Mouse (Mus musculus) limb, embryonic 15.5 days (tissue): ENCODE results near the gene Peak1. TPM values are rescaled to one million over a fixed set of nuclear protein-coding genes. Genes with fewer than 3 reads are reported as not detected.

Experiments used
- ATAC-seq: fragments of 200-750 bp; cut with Nextera tagmentation; 2 replicates; pipeline ENCODE4 v1.8.0; 2017; ENCODE audit warnings: low read depth, moderate TSS enrichment; ENCODE audit not compliant: insufficient number of reproducible peaks, low FRiP score, low TSS enrichment
- H3K27ac ChIP-seq: fragments of 300-500 bp; sonication (generic); 2 replicates; pipeline ENCODE4 v1.5.1; 2015; ENCODE audit warnings: moderate library complexity, mild to moderate bottlenecking, inconsistent platforms
- H3K27me3 ChIP-seq: fragments of 300-500 bp; sonication (generic); 2 replicates; pipeline ENCODE4 v1.6.1; 2015; ENCODE audit warnings: inconsistent platforms
- H3K36me3 ChIP-seq: fragments of 300-500 bp; sonication (generic); 2 replicates; pipeline ENCODE4 v1.6.1; 2015; ENCODE audit warnings: inconsistent platforms
- H3K4me1 ChIP-seq: fragments of 300-500 bp; sonication (generic); 2 replicates; pipeline ENCODE4 v1.6.1; 2015; ENCODE audit warnings: inconsistent platforms
- H3K4me2 ChIP-seq: fragments of 300-500 bp; sonication (generic); 2 replicates; pipeline ENCODE4 v1.6.1; 2015; ENCODE audit warnings: mild to moderate bottlenecking, inconsistent platforms
- H3K4me3 ChIP-seq: fragments of 300-500 bp; sonication (generic); 2 replicates; pipeline ENCODE4 v1.5.1; 2015; ENCODE audit warnings: mild to moderate bottlenecking, inconsistent platforms
- H3K9ac ChIP-seq: fragments of 300-500 bp; sonication (generic); 2 replicates; pipeline ENCODE4 v1.6.1; 2015; ENCODE audit warnings: inconsistent platforms
- H3K9me3 ChIP-seq: fragments of 300-500 bp; sonication (generic); 2 replicates; pipeline ENCODE4 v1.6.1; 2016; ENCODE audit warnings: inconsistent platforms
- whole genome bisulfite sequencing: fragments of 180-500 bp; shearing (Covaris S2); methylation state at CpG from one replicate; pipeline ENCODE4 v1.1.7; 2015; 5-methylcytosine and 5-hydroxymethylcytosine counted together
- polyA plus RNA-seq: library from polyadenylated mRNA; unstranded; fragments of >200 nt; fragmentation: Nextera tagmentation; extraction: Ambion mirVana; gene quantifications from 2 replicates; pipeline ENCODE4 v1.2.1, GENCODE M21; 2015

Gene Peak1
- polyA plus RNA-seq, 1 experiment from 2014 or later = 11.8 TPM

DNA sequence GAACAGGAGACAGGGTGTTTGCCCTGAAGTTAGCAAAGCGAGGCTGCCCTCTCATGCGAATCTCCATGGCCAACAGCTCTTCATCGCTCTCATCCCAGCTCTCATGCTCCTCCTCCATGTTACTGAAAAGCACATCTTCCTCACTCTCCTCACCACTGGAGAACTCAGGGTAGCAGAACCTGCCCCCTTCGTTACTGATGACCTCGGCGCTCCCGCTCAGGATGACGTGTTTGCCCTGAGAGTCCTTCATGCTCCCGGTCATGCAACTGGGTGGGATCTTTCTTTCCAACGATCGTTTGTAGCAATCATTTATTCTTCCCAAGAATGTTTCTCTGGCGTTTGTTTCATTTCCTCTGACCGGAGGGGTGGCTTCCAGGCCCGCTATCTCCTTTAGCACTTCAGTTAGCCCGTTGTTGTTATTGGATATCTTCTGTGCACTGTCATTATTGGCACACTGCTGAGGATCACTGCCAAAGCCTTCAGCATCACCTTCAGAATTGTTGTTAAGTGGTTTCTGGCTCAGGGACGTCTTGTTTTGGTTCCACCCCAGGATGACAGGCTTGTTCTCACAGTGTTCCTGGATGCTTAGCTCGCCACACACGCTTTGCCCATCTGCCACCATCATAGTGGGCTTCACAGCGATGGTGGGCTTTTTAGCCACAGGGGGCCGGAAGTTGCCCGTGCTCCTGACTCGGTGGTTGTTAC is 157.9 kb downstream of the Peak1 start:
- peaks cover 11% of the 10 kb centered on the region; the same call in 1 of the 2 replicates for H3K36me3 ChIP-seq
- no peak overlapping the region for H3K9ac ChIP-seq
- no peak overlapping the region for H3K27ac ChIP-seq
- no peak for ATAC-seq
- no peak overlapping the region for H3K4me3 ChIP-seq
- H3K9me3 ChIP-seq = peaks cover 6% of the 10 kb centered on the region
- H3K4me1 ChIP-seq = no peaks in the 10 kb centered on the region
- no peak overlapping the region for H3K4me2 ChIP-seq
- no peaks in the 10 kb centered on the region for H3K27me3 ChIP-seq
- 84% methylated on average over 22 of the region's 22 CpGs for WGBS

DNA sequence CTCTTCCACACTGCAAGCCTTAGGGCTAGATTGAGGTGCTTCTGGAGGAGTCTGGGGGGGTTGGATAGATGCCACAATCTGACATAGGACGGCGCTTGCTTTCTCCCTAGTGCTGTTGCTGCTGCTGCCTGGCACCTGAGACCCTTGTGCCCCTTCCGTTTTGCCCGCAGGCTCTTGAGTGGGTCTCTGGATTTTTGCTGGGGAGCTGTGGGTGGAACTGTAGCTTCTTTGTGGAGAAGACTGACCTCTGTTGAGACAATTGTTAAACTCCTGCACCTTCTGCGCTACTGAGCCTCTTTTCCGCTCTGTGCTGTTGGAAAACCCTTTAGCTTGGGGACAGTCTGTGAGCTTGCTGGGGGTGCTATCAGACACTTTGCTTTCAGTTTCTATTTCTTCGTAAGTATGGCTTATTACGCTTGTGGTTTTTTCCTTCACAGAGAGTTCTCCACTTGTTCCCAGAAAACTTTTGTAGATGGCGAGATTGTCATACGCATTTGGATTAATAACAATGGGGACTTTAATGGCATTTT is 159.5 kb downstream of the Peak1 start:
- peaks cover 11% of the 10 kb centered on the region; the same call in 1 of the 2 replicates for H3K36me3 ChIP-seq
- H3K4me1 ChIP-seq = no peaks in the 10 kb centered on the region
- no peak overlapping the region for H3K27ac ChIP-seq
- peaks cover 6% of the 10 kb centered on the region for H3K9me3 ChIP-seq
- no peak overlapping the region for H3K4me2 ChIP-seq
- no peaks in the 10 kb centered on the region for H3K27me3 ChIP-seq
- H3K4me3 ChIP-seq = no peak overlapping the region
- ATAC-seq = no peak
- WGBS = 94% methylated on average over 10 of the region's 10 CpGs
- H3K9ac ChIP-seq = no peak overlapping the region

DNA sequence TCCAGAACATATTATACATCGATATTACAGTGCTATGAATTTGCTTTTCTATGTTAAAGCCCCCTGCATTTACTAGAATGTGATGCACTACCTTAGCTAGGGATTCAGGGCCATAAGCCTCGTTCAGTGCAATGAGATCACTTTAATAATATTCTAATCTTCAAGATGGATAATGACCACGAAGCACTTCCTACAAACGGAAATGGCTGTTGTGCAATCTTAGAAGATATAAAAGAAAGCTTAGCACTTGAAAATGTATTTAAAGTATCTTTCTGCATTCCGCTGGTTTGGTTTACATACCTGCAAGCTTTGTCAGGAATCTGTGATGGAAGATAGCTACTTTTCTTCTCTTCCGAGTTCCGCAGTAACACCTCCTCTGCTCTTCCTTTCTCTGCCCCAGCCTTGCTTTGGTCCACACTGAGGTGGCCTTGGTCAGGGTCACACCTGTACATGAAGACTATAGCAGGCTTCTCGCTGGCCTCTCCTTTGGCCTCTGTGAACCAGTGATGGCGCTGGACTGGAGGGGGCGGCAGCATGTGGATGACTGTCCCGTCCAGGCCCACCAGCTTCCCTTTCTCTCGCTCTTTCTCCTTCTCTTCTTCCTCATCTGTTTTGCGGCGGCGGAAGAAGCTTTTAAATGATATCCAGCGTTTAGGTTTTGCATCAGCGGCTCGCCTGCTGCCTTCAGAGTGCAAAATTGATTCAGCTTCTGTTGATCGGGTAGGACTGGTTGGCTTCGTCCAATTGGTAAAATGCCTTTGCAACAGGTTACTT is 160.5 kb downstream of the Peak1 start:
- 91% methylated on average over 20 of the region's 20 CpGs for WGBS
- Histone ChIP-seq H3K9ac (no peak overlapping the region), H3K4me1 (no peaks in the 10 kb centered on the region)

GRCm38 (mm10) chr9:56255676-56256432 is 162.0 kb downstream of the Peak1 start:
- no peak overlapping the region for H3K4me3 ChIP-seq
- no peaks in the 10 kb centered on the region for H3K4me1 ChIP-seq
- peaks cover 6% of the 10 kb centered on the region for H3K9me3 ChIP-seq
- no peak overlapping the region for H3K27ac ChIP-seq
- no peaks in the 10 kb centered on the region for H3K27me3 ChIP-seq
- no peak for ATAC-seq
- no peak overlapping the region for H3K9ac ChIP-seq
- 74% methylated on average over 6 of the region's 6 CpGs for WGBS
- H3K4me2 ChIP-seq = no peak overlapping the region
- peaks cover 11% of the 10 kb centered on the region; the same call in 1 of the 2 replicates for H3K36me3 ChIP-seq

More for the DNA sequence above, 160.5 kb downstream of the Peak1 start:
- H3K9me3 ChIP-seq = peaks cover 6% of the 10 kb centered on the region
- ATAC-seq = no peak
- no peak overlapping the region for H3K27ac ChIP-seq
- H3K36me3 ChIP-seq = peaks cover 11% of the 10 kb centered on the region; the same call in 1 of the 2 replicates
- H3K27me3 ChIP-seq = no peaks in the 10 kb centered on the region
- no peak overlapping the region for H3K4me3 ChIP-seq
- no peak overlapping the region for H3K4me2 ChIP-seq

DNA sequence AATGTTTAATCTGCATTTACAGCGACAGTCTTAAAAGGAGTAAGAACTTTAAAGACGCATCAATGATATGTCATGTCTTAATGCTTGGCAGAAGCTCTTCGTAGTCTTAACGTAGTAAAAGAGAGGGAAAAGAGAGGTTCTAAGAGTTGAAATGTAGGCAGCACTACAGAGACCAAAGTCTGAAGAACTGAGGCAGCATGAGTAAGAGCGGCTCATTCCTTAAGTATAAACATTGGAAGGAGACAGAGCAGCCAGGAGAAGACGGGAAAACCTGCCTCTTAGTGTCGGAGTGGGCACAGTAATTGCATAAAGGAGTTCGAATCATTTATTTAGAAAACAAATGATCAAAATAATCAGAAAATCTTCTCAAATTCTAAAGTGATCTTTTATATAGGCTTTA is 173.5 kb downstream of the Peak1 start:
- Histone ChIP-seq H3K9me3 (no peaks in the 10 kb centered on the region), H3K4me3 (no peak overlapping the region), H3K9ac (no peak overlapping the region), H3K4me1 (no peaks in the 10 kb centered on the region), H3K27ac (no peak overlapping the region), H3K4me2 (no peak overlapping the region), H3K27me3 (no peaks in the 10 kb centered on the region), H3K36me3 (peaks cover 4% of the 10 kb centered on the region; the same call in 1 of the 2 replicates)
- no peak for ATAC-seq
- 83% methylated on average over 8 of the region's 8 CpGs for WGBS

- H3K4me1 ChIP-seq = no peaks in the 10 kb centered on the region
- no peak for ATAC-seq
- H3K4me3 ChIP-seq = no peak overlapping the region
- no peaks in the 10 kb centered on the region for H3K9me3 ChIP-seq
- no peak overlapping the region for H3K4me2 ChIP-seq
- H3K9ac ChIP-seq = no peak overlapping the region
- H3K27ac ChIP-seq = no peak overlapping the region
- H3K36me3 ChIP-seq = peaks cover 4% of the 10 kb centered on the region; the same call in 1 of the 2 replicates
- 81% methylated on average over 7 of the region's 7 CpGs for WGBS
- H3K27me3 ChIP-seq = no peaks in the 10 kb centered on the region
Measured at GRCm38 (mm10) chr9:56243885-56244284, 174.0 kb downstream of the Peak1 start.

- H3K27ac ChIP-seq = no peak overlapping the region
- ATAC-seq = no peak
- H3K9ac ChIP-seq = no peak overlapping the region
- H3K4me1 ChIP-seq = no peaks in the 10 kb centered on the region
- H3K27me3 ChIP-seq = no peaks in the 10 kb centered on the region
- peaks cover 4% of the 10 kb centered on the region; the same call in 1 of the 2 replicates for H3K36me3 ChIP-seq
- H3K9me3 ChIP-seq = no peaks in the 10 kb centered on the region
- H3K4me2 ChIP-seq = no peak overlapping the region
- no peak overlapping the region for H3K4me3 ChIP-seq
- WGBS = 68% methylated on average over 3 of the region's 3 CpGs
Measured at GRCm38 (mm10) chr9:56242686-56243085, 175.2 kb downstream of the Peak1 start.

DNA sequence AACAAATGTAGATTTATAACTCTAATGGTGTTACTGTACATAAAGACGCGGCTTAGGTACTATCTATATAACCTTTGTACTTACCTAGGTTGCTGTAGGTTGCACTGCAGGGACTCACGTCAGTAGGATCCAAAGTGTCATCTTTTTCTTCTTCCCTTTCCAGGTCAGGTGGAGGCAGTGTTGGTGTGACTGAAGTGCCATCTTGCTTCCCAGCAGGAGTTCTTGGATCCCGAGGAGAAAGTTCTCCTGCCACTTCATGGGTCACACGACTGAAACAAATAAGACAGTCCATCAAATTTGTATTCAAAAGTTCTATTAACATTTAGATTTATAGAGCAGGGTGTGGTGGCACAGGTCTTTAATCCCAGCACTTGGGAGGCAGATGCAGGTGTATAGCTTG is 176.8 kb downstream of the Peak1 start:
- Histone ChIP-seq H3K4me2 (no peak overlapping the region), H3K27ac (no peak overlapping the region), H3K4me3 (no peak overlapping the region), H3K27me3 (no peaks in the 10 kb centered on the region), H3K9me3 (no peaks in the 10 kb centered on the region), H3K9ac (no peak overlapping the region), H3K4me1 (no peaks in the 10 kb centered on the region), H3K36me3 (peaks cover 4% of the 10 kb centered on the region; the same call in 1 of the 2 replicates)
- ATAC-seq = no peak
- WGBS = 90% methylated on average over 5 of the region's 5 CpGs

DNA sequence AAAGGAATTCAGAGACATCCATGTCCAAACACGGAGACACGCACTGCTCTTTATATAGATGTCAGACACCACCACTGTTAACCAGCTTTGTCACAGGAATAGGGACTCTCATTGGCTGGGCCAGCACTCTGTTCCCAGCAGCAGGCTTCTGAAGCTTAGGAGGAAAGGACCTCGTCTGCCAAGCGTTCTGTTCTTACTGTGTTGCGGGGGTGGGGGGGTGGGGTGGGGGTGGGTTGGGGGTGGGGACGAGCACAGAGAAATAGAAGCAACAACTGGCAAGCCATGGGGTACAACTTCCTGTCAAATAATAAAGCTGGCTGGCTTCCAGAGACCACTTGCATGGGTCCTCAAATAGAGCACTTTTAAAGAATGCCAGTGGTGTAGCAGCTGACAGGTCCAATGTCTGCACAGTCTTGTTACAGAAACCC is 182.0 kb downstream of the Peak1 start:
- WGBS = 30% methylated on average over 6 of the region's 6 CpGs
- H3K9me3 ChIP-seq = no peaks in the 10 kb centered on the region
- H3K36me3 ChIP-seq = peaks cover 4% of the 10 kb centered on the region; the same call in 1 of the 2 replicates
- no peak overlapping the region for H3K9ac ChIP-seq
- H3K4me1 ChIP-seq = 0 out of 2 replicates have a peak, but pooled peaks cover 4% of the 10 kb centered on the region
- H3K27ac ChIP-seq = no peak overlapping the region
- ATAC-seq = peak; percentile 61; the same call in 1 of the 2 replicates
- H3K4me2 ChIP-seq = no peak overlapping the region
- H3K4me3 ChIP-seq = no peak overlapping the region
- no peaks in the 10 kb centered on the region for H3K27me3 ChIP-seq

DNA sequence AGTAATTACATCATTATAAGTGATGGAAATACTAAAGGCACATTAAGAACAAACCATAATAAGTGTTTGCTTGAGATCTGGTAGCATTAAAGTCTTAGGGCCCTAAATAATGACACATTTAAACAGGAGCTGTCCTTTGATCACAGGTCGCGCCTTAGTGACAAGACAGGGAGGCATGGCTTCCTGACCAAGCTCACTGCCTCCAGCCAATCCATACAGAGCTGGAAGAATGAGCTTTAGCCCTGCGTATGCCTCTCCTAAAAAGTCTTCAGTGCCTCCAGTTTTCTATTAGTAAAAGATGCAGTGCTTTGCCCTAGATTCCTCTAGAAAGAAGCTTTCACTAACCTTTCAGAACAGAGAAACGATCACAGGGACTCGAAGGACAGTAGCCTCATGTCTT is 182.6 kb downstream of the Peak1 start:
- Histone ChIP-seq H3K36me3 (peaks cover 2% of the 10 kb centered on the region; the same call in 1 of the 2 replicates), H3K9ac (no peak overlapping the region), H3K4me1 (0 out of 2 replicates have a peak, but pooled peaks cover 4% of the 10 kb centered on the region), H3K4me3 (no peak overlapping the region), H3K27me3 (no peaks in the 10 kb centered on the region), H3K9me3 (no peaks in the 10 kb centered on the region), H3K27ac (no peak overlapping the region), H3K4me2 (no peak overlapping the region)
- WGBS = 51% methylated on average over 5 of the region's 5 CpGs
- ATAC-seq = no peak

DNA sequence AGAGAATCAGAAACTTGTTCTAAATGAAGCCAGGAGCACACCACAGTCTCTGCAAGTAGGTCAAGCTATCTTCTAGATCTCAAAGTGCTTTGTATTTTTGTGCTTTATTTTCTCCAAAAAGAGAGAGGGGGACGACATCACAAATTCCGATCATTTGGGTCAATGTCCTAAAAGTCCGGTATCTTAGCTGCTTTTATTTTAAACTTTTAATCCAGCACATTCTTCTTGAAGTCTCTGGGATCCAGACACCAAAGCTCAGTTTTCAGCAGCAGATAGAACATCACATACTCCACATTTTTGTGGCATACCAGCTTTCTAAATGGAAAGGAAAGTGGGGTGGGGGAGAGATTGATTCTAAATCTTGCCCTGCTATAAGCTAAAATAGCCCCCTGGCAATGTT is 183.3 kb downstream of the Peak1 start:
- 58% methylated on average over 3 of the region's 3 CpGs for WGBS
- no peak overlapping the region for H3K4me2 ChIP-seq

More for the DNA sequence above, 183.3 kb downstream of the Peak1 start:
- Histone ChIP-seq H3K27me3 (no peaks in the 10 kb centered on the region), H3K27ac (peak overlapping the region; percentile 35; the same call in 1 of the 2 replicates), H3K9me3 (no peaks in the 10 kb centered on the region), H3K4me3 (no peak overlapping the region), H3K9ac (no peak overlapping the region), H3K36me3 (no peaks in the 10 kb centered on the region), H3K4me1 (0 out of 2 replicates have a peak, but pooled peaks cover 4% of the 10 kb centered on the region)
- no peak for ATAC-seq
